Mouse (Mus musculus): ENCODE results near the gene 3110040M04Rik. TPM values are rescaled to one million over a fixed set of nuclear protein-coding genes. Genes with fewer than 3 reads are reported as not detected.

The 3110040M04Rik gene
- total RNA-seq (2023): not detected

DNA sequence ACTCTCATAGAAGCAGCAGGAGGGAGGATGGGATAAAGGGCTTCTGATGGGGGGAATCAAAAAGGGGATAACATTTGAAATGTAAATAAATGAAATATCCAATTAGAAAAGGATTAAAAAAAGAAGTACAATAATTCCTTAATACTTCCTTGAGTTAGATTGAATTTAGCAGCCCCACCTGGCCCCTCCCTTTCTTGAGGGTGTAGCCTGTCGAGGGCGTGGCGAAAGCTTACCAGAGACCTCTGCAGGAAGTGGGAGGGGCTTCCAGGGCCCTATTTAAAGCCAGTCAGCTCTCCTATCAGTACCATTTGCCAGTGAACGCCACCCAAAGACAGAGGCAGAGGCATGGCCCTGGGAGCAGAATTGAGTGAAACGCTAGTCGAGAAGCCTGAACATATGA lies at the start of gene 3110040M04Rik:
Gene 3110040M04Rik, plus strand, starts transcription at position 304 of the 400 bp plus-strand sequence.

DNA sequence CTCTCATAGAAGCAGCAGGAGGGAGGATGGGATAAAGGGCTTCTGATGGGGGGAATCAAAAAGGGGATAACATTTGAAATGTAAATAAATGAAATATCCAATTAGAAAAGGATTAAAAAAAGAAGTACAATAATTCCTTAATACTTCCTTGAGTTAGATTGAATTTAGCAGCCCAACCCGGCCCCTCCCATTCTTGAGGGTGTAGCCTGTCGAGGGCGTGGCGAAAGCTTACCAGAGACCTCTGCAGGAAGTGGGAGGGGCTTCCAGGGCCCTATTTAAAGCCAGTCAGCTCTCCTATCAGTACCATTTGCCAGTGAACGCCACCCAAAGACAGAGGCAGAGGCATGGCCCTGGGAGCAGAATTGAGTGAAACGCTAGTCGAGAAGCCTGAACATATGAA lies 21.7 kb upstream of the 3110040M04Rik start, which contains the start of gene Gm47985:
Gene Gm47985, plus strand, starts transcription at position 272 of the 400 bp plus-strand sequence.

GRCm38 (mm10) chr1:151192075-151192474 lies 11.8 kb upstream of the 3110040M04Rik start, which contains the start of gene Gm8947:
Gene Gm8947, plus strand, starts transcription at chr1:151192376.

DNA sequence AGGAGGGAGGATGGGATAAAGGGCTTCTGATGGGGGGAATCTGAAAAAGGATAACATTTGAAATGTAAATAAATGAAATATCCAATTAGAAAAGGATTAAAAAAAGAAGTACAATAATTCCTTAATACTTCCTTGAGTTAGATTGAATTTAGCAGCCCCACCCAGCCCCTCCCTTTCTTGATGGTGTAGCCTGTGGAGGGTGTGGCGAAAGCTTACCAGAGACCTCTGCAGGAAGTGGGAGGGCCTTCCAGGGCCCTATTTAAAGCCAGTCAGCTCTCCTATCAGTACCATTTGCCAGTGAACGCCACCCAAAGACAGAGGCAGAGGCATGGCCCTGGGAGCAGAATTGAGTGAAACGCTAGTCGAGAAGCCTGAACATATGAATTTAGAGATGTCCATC lies 5.8 kb upstream of the 3110040M04Rik start, which contains the start of gene Gm47995:
Gene Gm47995, plus strand, starts transcription at position 329 of the 400 bp plus-strand sequence.

GRCm38 (mm10) chr1:151209824-151210355 lies 6.0 kb downstream of the 3110040M04Rik start, which contains the start of gene Gm47996:
Gene Gm47996, plus strand, starts transcription at chr1:151210131.

Other genes with a start within 250 kb of the 3110040M04Rik start
- not detected for gene Hmcn1, start 210.7 kb upstream of the 3110040M04Rik start, total RNA-seq (2023)
- not detected for gene Gm47985, start 21.6 kb upstream of the 3110040M04Rik start, total RNA-seq (2023)
- gene Gm8947, start 11.7 kb upstream of the 3110040M04Rik start, total RNA-seq (2023): under 1 TPM in 1 of 2 experiments, not detected in 1; 0.66 TPM
- under 1 TPM in 1 of 2 experiments, not detected in 1; 0.39 TPM for gene Gm47995, start 5.7 kb upstream of the 3110040M04Rik start, total RNA-seq (2023)
- not detected for gene Gm47996, start 6.0 kb downstream of the 3110040M04Rik start, total RNA-seq (2023)
- gene Ivns1abp, start 140.4 kb downstream of the 3110040M04Rik start, total RNA-seq (2023): 10 to 100 TPM; 71.9 to 82.6 TPM
- 10 to 100 TPM; 16.3 to 17.1 TPM for gene Swt1, start 224.3 kb downstream of the 3110040M04Rik start, total RNA-seq (2023)
- 10 to 100 TPM; 23.4 to 25.9 TPM for gene Trmt1l, start 224.4 kb downstream of the 3110040M04Rik start, total RNA-seq (2023)

All from neutrophil, adult 83 days (primary cell).